In genomic region chr2:136139159-136140069, GRCm38 (mm10) we compare ENCODE assay signal across 9 mouse cellular contexts.
A peak's percentile ranks its signal among the peaks of the same experiment; 100 is the strongest.
DNase-seq lines count a peak whose midpoint lies in the region; TF ChIP-seq lines count a peak whose summit lies in the region.
"Had no signal": no experiment of that assay in that cellular context is flagged by ENCODE, and none has a peak within 500 bp of the region (broad histone marks: within the 10 kb centered on the region; RNA-seq: fewer than 3 reads in every experiment).

No protein-coding gene starts in this region.

- DNase-seq in liver, adult 2 months (ENCODE audit: extremely low read depth, low read depth, low spot score) = peak; percentile 14
- DNase-seq in liver = no peak
- peak; percentile 55 for DNase-seq in adipocyte (ENCODE audit: low spot score)
- DNase-seq in cerebellum, adult 9-11 months = peak; percentile 25
- DNase-seq in hindbrain, embryonic 10.5 days (ENCODE audit: low spot score) = peak; percentile 31
- peak; percentile 29 for DNase-seq in neural tube, embryonic 10.5 days (ENCODE audit: extremely low spot score, low spot score)
- DNase-seq in thymus, postnatal 0 days (ENCODE audit: low spot score) = no peak
- no peak for DNase-seq in thymus, postnatal 25 days

- no peaks in the 10 kb centered on the region for H3K4me1 ChIP-seq in liver, adult 2 months (ENCODE audit: control insufficient read depth, insufficient read depth, low read length)
- H3K4me1 ChIP-seq in hindbrain, embryonic 10.5 days (replicated peaks) = no peaks in the 10 kb centered on the region
- H3K4me1 ChIP-seq: neural tube, embryonic 12.5 days had no signal

- no peak overlapping the region for H3K9ac ChIP-seq in liver, adult 2 months (ENCODE audit: low read depth, low read length)
- H3K9ac ChIP-seq: neural tube, embryonic 12.5 days had no signal

- H3K9me3 ChIP-seq in hindbrain, embryonic 10.5 days = no peaks in the 10 kb centered on the region
- H3K9me3 ChIP-seq: neural tube, embryonic 12.5 days had no signal

- no peaks in the 10 kb centered on the region for H3K27me3 ChIP-seq in liver, adult 2 months (ENCODE audit: control insufficient read depth, insufficient read depth, low read length)
- no peaks in the 10 kb centered on the region for H3K27me3 ChIP-seq in hindbrain, embryonic 10.5 days (ENCODE audit: insufficient read depth, poor library complexity, severe bottlenecking)
- H3K27me3 ChIP-seq: neural tube, embryonic 12.5 days had no signal

- TF ChIP-seq CTCF in liver, adult 2 months (IDR thresholded peaks at IDR 0.05; ENCODE audit: low read depth, low read length) = no peak

- H3K36me3 ChIP-seq in liver, adult 2 months (ENCODE audit: control insufficient read depth, insufficient read depth, low read length) = no peaks in the 10 kb centered on the region
- H3K36me3 ChIP-seq in hindbrain, embryonic 10.5 days = no peaks in the 10 kb centered on the region
- H3K36me3 ChIP-seq: neural tube, embryonic 12.5 days had no signal

- no peaks in the 10 kb centered on the region for H3K79me2 ChIP-seq in liver, adult 2 months (ENCODE audit: control insufficient read depth, insufficient read depth, low read length)

- WGBS in liver, adult 2 months = 49% methylated on average over 4 of the region's 4 CpGs
- WGBS in hindbrain, embryonic 10.5 days = 61% methylated on average over 4 of the region's 4 CpGs

- H3K4me3 ChIP-seq in liver, adult 2 months (ENCODE audit: insufficient read depth, low read depth, low read length) = no peak overlapping the region
- H3K4me3 ChIP-seq in hindbrain, embryonic 10.5 days = no peak overlapping the region
- H3K4me3 ChIP-seq: neural tube, embryonic 12.5 days had no signal

- no peak overlapping the region for H3K27ac ChIP-seq in liver, adult 2 months (replicated peaks; ENCODE audit: insufficient read depth, low read depth, low read length)
- no peak overlapping the region for H3K27ac ChIP-seq in hindbrain, embryonic 10.5 days
- H3K27ac ChIP-seq: neural tube, embryonic 12.5 days had no signal

- no peak for TF ChIP-seq POLR2A in liver, adult 2 months (IDR thresholded peaks at IDR 0.05; ENCODE audit: extremely low read depth, insufficient read depth, low read length)

Comparison
In these comparisons a context has a peak if more than half of its experiments do, and no peak if none do; other contexts are left out.
1. DNase-seq: peak in liver, adult 2 months (single experiment), adipocyte (single experiment), cerebellum, adult 9-11 months (single experiment), hindbrain, embryonic 10.5 days (single experiment) and neural tube, embryonic 10.5 days (single experiment); none in liver (single experiment), thymus, postnatal 0 days (single experiment) and thymus, postnatal 25 days (single experiment).